Mouse (Mus musculus) common myeloid progenitor, adult 5-6 weeks (primary cell): ENCODE measurements around the gene Olfr91. TPM values are rescaled to one million over a fixed set of nuclear protein-coding genes. Genes with fewer than 3 reads are reported as not detected.

Experiments
- ATAC-seq: replicated peaks from 2 replicates; pipeline ENCODE4 v1.8.0; 2016; ENCODE audit warnings: low read depth, mild to moderate bottlenecking, moderate TSS enrichment, inconsistent platforms; ENCODE audit not compliant: poor library complexity, severe bottlenecking
- total RNA-seq: library from RNA; stranded (forward); fragments of 200-1000, 187-1606 nt; gene quantifications from 2 replicates; pipeline ENCODE4 v1.2.3, GENCODE M21; 2017

Olfr91 gene
- total RNA-seq, 1 experiment from 2014 or later: not detected

GRCm38 (mm10) chr17:37063063-37063462 lies 35.0 kb downstream of the Olfr91 start:
- no peak for ATAC-seq

GRCm38 (mm10) chr17:37062101-37062641 lies 35.9 kb downstream of the Olfr91 start:
- no peak for ATAC-seq

GRCm38 (mm10) chr17:37061435-37061834 lies 36.6 kb downstream of the Olfr91 start:
- no peak for ATAC-seq

- ATAC-seq: no peak
Observed at GRCm38 (mm10) chr17:37056957-37057356, 41.1 kb downstream of the Olfr91 start.

- ATAC-seq: peak; percentile 33
Observed at GRCm38 (mm10) chr17:37051745-37052144, 46.3 kb downstream of the Olfr91 start.

- ATAC-seq: no peak
Observed at GRCm38 (mm10) chr17:37050876-37051275, 47.2 kb downstream of the Olfr91 start.

- peak; percentile 12; the same call in 1 of the 2 replicates for ATAC-seq
Observed at GRCm38 (mm10) chr17:37050399-37050798, 47.7 kb downstream of the Olfr91 start.

- 0 out of 2 replicates have a peak, but pooled peaks have one; percentile 27 for ATAC-seq
Observed at GRCm38 (mm10) chr17:37049570-37050310, 48.3 kb downstream of the Olfr91 start.

- ATAC-seq: no peak
Observed at GRCm38 (mm10) chr17:37048383-37048782, 49.7 kb downstream of the Olfr91 start.

GRCm38 (mm10) chr17:37047981-37048380 lies 50.1 kb downstream of the Olfr91 start:
- 0 out of 2 replicates have a peak, but pooled peaks have one; percentile 10 for ATAC-seq

GRCm38 (mm10) chr17:37047332-37047976 lies 50.6 kb downstream of the Olfr91 start:
- ATAC-seq: no peak

GRCm38 (mm10) chr17:37046312-37047112 lies 51.6 kb downstream of the Olfr91 start:
- peak; percentile 20 for ATAC-seq

GRCm38 (mm10) chr17:37045611-37046311 lies 52.3 kb downstream of the Olfr91 start, which contains the start of gene Gabbr1:
TSS of gene Gabbr1 (plus strand) at chr17:37045966.
- peak; percentile 64 for ATAC-seq

GRCm38 (mm10) chr17:37044651-37045244 lies 53.3 kb downstream of the Olfr91 start:
- ATAC-seq: peak; percentile 41

Other genes starting within 250 kb of the Olfr91 start
- 0.18 TPM in 1 of 2 replicates, not detected in the other for gene Trim15, start 231.1 kb downstream of the Olfr91 start, total RNA-seq
- 4.3 and 8.9 TPM in 2 replicates for gene Trim10, start 228.7 kb downstream of the Olfr91 start, total RNA-seq
- not detected in 2 replicates for gene Trim40, start 208.2 kb downstream of the Olfr91 start, total RNA-seq
- not detected in 2 replicates for gene Trim31, start 200.2 kb downstream of the Olfr91 start, total RNA-seq
- 0.05 TPM in 1 of 2 replicates, not detected in the other for gene Rnf39, start 155.4 kb downstream of the Olfr91 start, total RNA-seq
- 41.4 and 79.0 TPM in 2 replicates for gene Ppp1r11, start 146.5 kb downstream of the Olfr91 start, total RNA-seq
- gene Znrd1, start 139.7 kb downstream of the Olfr91 start, total RNA-seq: 35.6 and 37.3 TPM in 2 replicates
- gene Znrd1as, start 139.7 kb downstream of the Olfr91 start, total RNA-seq: 7.8 and 9.0 TPM in 2 replicates
- gene 2410137M14Rik, start 117.0 kb downstream of the Olfr91 start, total RNA-seq: not detected in 2 replicates
- gene H2-M5, start 108.7 kb downstream of the Olfr91 start, total RNA-seq: not detected in 2 replicates
- 1.1 and 2.9 TPM in 2 replicates for gene Zfp57, start 97.1 kb downstream of the Olfr91 start, total RNA-seq
- not detected in 2 replicates for gene Mog, start 74.9 kb downstream of the Olfr91 start, total RNA-seq
- 1.3 and 3.5 TPM in 2 replicates for gene Gabbr1, start 52.3 kb downstream of the Olfr91 start, total RNA-seq
- gene Olfr90, start 9.8 kb downstream of the Olfr91 start, total RNA-seq: not detected in 2 replicates
- not detected in 2 replicates for gene Olfr92, start 21.8 kb upstream of the Olfr91 start, total RNA-seq
- gene Olfr93, start 63.2 kb upstream of the Olfr91 start, total RNA-seq: not detected in 2 replicates
- 0.24 TPM in 1 of 2 replicates, not detected in the other for gene Ubd, start 95.6 kb upstream of the Olfr91 start, total RNA-seq
- gene Olfr94, start 102.7 kb upstream of the Olfr91 start, total RNA-seq: not detected in 2 replicates
- not detected in 2 replicates for gene Olfr95, start 114.8 kb upstream of the Olfr91 start, total RNA-seq
- not detected in 2 replicates for gene Olfr96, start 121.9 kb upstream of the Olfr91 start, total RNA-seq
- not detected in 2 replicates for gene Olfr97, start 139.1 kb upstream of the Olfr91 start, total RNA-seq
- not detected in 2 replicates for gene Olfr98, start 165.5 kb upstream of the Olfr91 start, total RNA-seq
- gene H2-M3, start 171.9 kb upstream of the Olfr91 start, total RNA-seq: 20.5 and 23.4 TPM in 2 replicates
- 1.8 TPM in 1 of 2 replicates, not detected in the other for gene Olfr99, start 185.2 kb upstream of the Olfr91 start, total RNA-seq
- gene Olfr101, start 206.0 kb upstream of the Olfr91 start, total RNA-seq: not detected in 2 replicates
- not detected in 2 replicates for gene Olfr102, start 218.8 kb upstream of the Olfr91 start, total RNA-seq
- gene Olfr103, start 241.4 kb upstream of the Olfr91 start, total RNA-seq: not detected in 2 replicates